In the genomic region with DNA sequence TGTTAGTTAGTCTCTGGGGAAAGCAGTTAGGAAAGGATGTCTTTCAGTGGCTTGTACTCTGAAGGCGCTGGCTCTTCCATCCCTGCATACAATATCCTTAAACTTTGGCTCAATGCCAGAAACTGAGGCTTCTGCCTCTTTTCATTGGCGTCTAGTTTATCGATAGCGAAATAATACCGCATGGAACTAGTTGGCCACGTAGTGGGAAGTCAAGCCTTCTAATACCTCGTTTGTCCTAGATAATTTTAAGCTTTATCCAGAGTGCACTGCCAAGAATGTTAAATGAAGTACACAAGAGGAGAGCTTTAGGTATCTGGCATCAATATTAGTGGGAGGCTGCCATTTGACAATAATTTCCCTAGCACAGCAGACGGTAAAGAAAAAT, we compare ENCODE assay signal across 8 mouse cellular contexts. TPM values are rescaled to one million over a fixed set of nuclear protein-coding genes. Genes with fewer than 3 reads are reported as not detected.
DNase-seq lines count a peak whose midpoint lies in the region; ATAC-seq and TF ChIP-seq lines count a peak whose summit lies in the region.

No protein-coding gene starts in this region.

- WGBS in kidney, embryonic 14.5 days, result 34% methylated on average over 8 of the region's 8 CpGs
- WGBS in kidney, adult 2 months, result 50% methylated on average over 8 of the region's 8 CpGs
- WGBS in hindbrain, embryonic 16.5 days, result 7% methylated on average over 8 of the region's 8 CpGs

- H3K4me1 ChIP-seq in kidney, embryonic 14.5 days (ENCODE audit: control insufficient read depth, insufficient read depth, low read length), result peaks cover 9% of the 10 kb centered on the region; the same call in 1 of the 2 replicates
- H3K4me1 ChIP-seq in kidney, adult 2 months (ENCODE audit: control insufficient read depth, insufficient read depth, low read length), result no peaks in the 10 kb centered on the region
- no peaks in the 10 kb centered on the region for H3K4me1 ChIP-seq in hindbrain, embryonic 16.5 days (ENCODE audit: control insufficient read depth, insufficient read depth, low read depth, low read length)

- no peaks in the 10 kb centered on the region for H3K9me3 ChIP-seq in kidney, embryonic 14.5 days (ENCODE audit: control insufficient read depth, low read length)
- no peaks in the 10 kb centered on the region for H3K9me3 ChIP-seq in hindbrain, embryonic 16.5 days (ENCODE audit: control insufficient read depth, low read length)

- H3K36me3 ChIP-seq in kidney, embryonic 14.5 days (ENCODE audit: control insufficient read depth, insufficient read depth, low read length), result no peaks in the 10 kb centered on the region
- no peaks in the 10 kb centered on the region for H3K36me3 ChIP-seq in kidney, adult 2 months (ENCODE audit: control insufficient read depth, insufficient read depth, low read length)
- no peaks in the 10 kb centered on the region for H3K36me3 ChIP-seq in hindbrain, embryonic 16.5 days (ENCODE audit: control insufficient read depth, insufficient read depth, low read length)

- no peak overlapping the region for H3K27ac ChIP-seq in kidney, embryonic 14.5 days (ENCODE audit: low read depth, low read length)
- no peak overlapping the region for H3K27ac ChIP-seq in kidney, adult 2 months (ENCODE audit: insufficient read depth, low read depth, low read length)
- H3K27ac ChIP-seq in hindbrain, embryonic 16.5 days (ENCODE audit: low read depth, low read length), result peak overlapping the region; percentile 94

- peaks cover 20% of the 10 kb centered on the region for H3K27me3 ChIP-seq in kidney, embryonic 14.5 days (ENCODE audit: control insufficient read depth, insufficient read depth, low read length)
- H3K27me3 ChIP-seq in kidney, adult 2 months (replicated peaks; ENCODE audit: control insufficient read depth, insufficient read depth, low read length), result no peaks in the 10 kb centered on the region
- no peaks in the 10 kb centered on the region for H3K27me3 ChIP-seq in hindbrain, embryonic 16.5 days (replicated peaks; ENCODE audit: control insufficient read depth, insufficient read depth, low read length)

- ATAC-seq in kidney, embryonic 14.5 days (ENCODE audit: low FRiP score, low TSS enrichment), result no peak
- no peak for ATAC-seq in hindbrain, embryonic 16.5 days
- ATAC-seq in megakaryocyte-erythroid progenitor cell, adult 5-6 weeks (replicated peaks; ENCODE audit: low FRiP score, low TSS enrichment, poor library complexity, severe bottlenecking), result no peak

- H3K4me2 ChIP-seq in kidney, embryonic 14.5 days (replicated peaks; ENCODE audit: low read depth, low read length), result peak overlapping the region; percentile 91
- H3K4me2 ChIP-seq in hindbrain, embryonic 16.5 days (ENCODE audit: low read length), result peak overlapping the region; percentile 90

- H3K4me3 ChIP-seq in kidney, embryonic 14.5 days (ENCODE audit: low read length), result no peak overlapping the region; the same call in 1 of the 2 replicates
- H3K4me3 ChIP-seq in kidney, adult 2 months (ENCODE audit: insufficient read depth, low read depth, low read length), result no peak overlapping the region
- peak overlapping the region; percentile 81 for H3K4me3 ChIP-seq in hindbrain, embryonic 16.5 days (ENCODE audit: low read length)

- no peak overlapping the region for H3K9ac ChIP-seq in kidney, embryonic 14.5 days (ENCODE audit: low read depth, low read length)
- peak overlapping the region; percentile 77; the same call in 1 of the 2 replicates for H3K9ac ChIP-seq in hindbrain, embryonic 16.5 days (ENCODE audit: low read depth, low read length)

- TF ChIP-seq CTCF in kidney, adult 2 months (conservative IDR thresholded peaks at IDR 0.05; ENCODE audit: insufficient read depth, insufficient read length, low read depth, low read length), result no peak

- no peak for TF ChIP-seq POLR2A in kidney, adult 2 months (IDR thresholded peaks at IDR 0.05; ENCODE audit: low read depth, low read length)

- DNase-seq in kidney, adult 2 months, result no peak
- peak; percentile 46 to 68 for DNase-seq in cerebellum, postnatal 14 days
- peak; percentile 41 for DNase-seq in retina, embryonic 14.5 days (ENCODE audit: low spot score)
- no peak for DNase-seq in ovary, adult 18-20 months (ENCODE audit: low spot score)
- no peak for DNase-seq in heart, adult 8-10 months (ENCODE audit: low spot score)

RNA-seq across cellular contexts. Expression of a gene that starts 2.2 kb away (rescaled TPM):
- polyA plus RNA-seq in kidney, embryonic 14.5 days (2014; fragmentation: Nextera tagmentation; extraction: Ambion mirVana), result 12.2 and 12.4 TPM in 2 replicates
- polyA plus RNA-seq in kidney, adult 2 months (2012; rRNA removed), result 1.7 and 1.9 TPM in 2 replicates
- 46.0 and 50.8 TPM in 2 replicates for polyA plus RNA-seq in hindbrain, embryonic 16.5 days (2015; fragmentation: Nextera tagmentation; extraction: Ambion mirVana)
- total RNA-seq in megakaryocyte-erythroid progenitor cell, adult 5-6 weeks (2014; fragmentation: Nextera tagmentation), result not detected in 2 replicates
- not detected in 2 replicates for total RNA-seq in megakaryocyte-erythroid progenitor cell, adult 5-6 weeks (2017)
- under 1 TPM; 0.41 to 0.94 (median 0.84) TPM for total RNA-seq in heart, adult 8-10 months (2022)

Comparison
In these comparisons a context has a peak if more than half of its experiments do, and no peak if none do; other contexts are left out.
1. DNase-seq: peak in cerebellum, postnatal 14 days (2 of 2) and retina, embryonic 14.5 days (single experiment); none in kidney, adult 2 months (single experiment), ovary, adult 18-20 months (single experiment) and heart, adult 8-10 months (single experiment).